Mouse (Mus musculus): ENCODE results near the gene Large1. TPM values are rescaled to one million over a fixed set of nuclear protein-coding genes. Genes with fewer than 3 reads are reported as not detected.

The Large1 gene
- polyA plus RNA-seq, 1 experiment from 2014 or later: 11.0 TPM

DNA sequence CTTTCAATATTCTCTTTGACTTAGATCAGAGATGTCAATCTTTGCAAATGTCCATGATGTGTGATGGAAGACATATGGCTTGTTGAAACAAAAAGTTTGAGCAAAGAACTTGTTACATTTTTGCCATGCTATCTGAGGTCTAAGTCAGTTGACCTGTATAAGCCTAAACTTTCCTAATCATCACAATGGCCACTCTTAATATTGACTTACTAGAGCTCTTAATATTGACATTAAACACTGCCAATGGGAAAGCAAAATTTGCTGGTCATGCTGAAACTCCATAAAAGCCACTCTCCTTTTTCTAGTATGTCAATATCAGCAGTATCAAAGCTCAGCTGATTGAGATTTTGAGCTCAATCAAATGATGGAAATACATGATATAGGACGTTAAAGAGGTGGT, 298.6 kb downstream of the Large1 start:
- Histone ChIP-seq H3K9ac (ENCODE audit: low read length) (no peak overlapping the region), H3K4me3 (ENCODE audit: low read depth, low read length) (no peak overlapping the region), H3K9me3 (ENCODE audit: control insufficient read depth, low read length) (no peaks in the 10 kb centered on the region), H3K4me2 (ENCODE audit: low read depth) (no peak overlapping the region), H3K36me3 (ENCODE audit: control insufficient read depth, insufficient read depth, low read length) (no peaks in the 10 kb centered on the region), H3K27me3 (ENCODE audit: control insufficient read depth, insufficient read depth, low read length) (no peaks in the 10 kb centered on the region), H3K27ac (ENCODE audit: low read depth, low read length) (no peak overlapping the region), H3K4me1 (ENCODE audit: control insufficient read depth, insufficient read depth, low read length) (no peaks in the 10 kb centered on the region)
- 85% methylated on average over 1 of the region's 1 CpGs for WGBS
- ATAC-seq (ENCODE audit: insufficient read depth, low FRiP score, low TSS enrichment): no peak
- no peak for DNase-seq (ENCODE audit: low spot score)

DNA sequence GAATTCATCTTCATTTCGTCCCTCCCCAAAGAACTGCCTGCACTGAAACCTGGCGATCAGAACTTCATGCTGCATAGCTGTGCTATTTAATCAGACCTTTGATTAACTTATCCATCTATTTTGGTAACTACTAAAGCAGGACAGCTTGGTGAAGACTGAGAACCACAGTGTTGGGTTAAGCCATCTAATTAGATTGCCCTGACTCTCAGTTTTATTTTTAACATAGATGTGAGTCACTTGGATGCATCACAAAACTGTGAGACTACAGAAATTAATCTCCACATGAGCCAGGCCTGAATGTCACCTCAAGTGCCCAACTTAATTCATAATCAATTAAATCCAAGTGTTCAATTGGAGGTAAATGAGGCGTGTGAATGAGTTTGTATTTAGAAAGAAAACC, 299.5 kb downstream of the Large1 start:
- no peak overlapping the region for H3K27ac ChIP-seq (ENCODE audit: low read depth, low read length)
- no peak for DNase-seq (ENCODE audit: low spot score)
- H3K4me2 ChIP-seq (ENCODE audit: low read depth): no peak overlapping the region
- no peaks in the 10 kb centered on the region for H3K36me3 ChIP-seq (ENCODE audit: control insufficient read depth, insufficient read depth, low read length)
- H3K4me1 ChIP-seq (ENCODE audit: control insufficient read depth, insufficient read depth, low read length): no peaks in the 10 kb centered on the region
- no peaks in the 10 kb centered on the region for H3K27me3 ChIP-seq (ENCODE audit: control insufficient read depth, insufficient read depth, low read length)
- no peak overlapping the region for H3K4me3 ChIP-seq (ENCODE audit: low read depth, low read length)
- no peak for ATAC-seq (ENCODE audit: insufficient read depth, low FRiP score, low TSS enrichment)
- no peaks in the 10 kb centered on the region for H3K9me3 ChIP-seq (ENCODE audit: control insufficient read depth, low read length)
- 87% methylated on average over 3 of the region's 3 CpGs for WGBS
- H3K9ac ChIP-seq (ENCODE audit: low read length): no peak overlapping the region

DNA sequence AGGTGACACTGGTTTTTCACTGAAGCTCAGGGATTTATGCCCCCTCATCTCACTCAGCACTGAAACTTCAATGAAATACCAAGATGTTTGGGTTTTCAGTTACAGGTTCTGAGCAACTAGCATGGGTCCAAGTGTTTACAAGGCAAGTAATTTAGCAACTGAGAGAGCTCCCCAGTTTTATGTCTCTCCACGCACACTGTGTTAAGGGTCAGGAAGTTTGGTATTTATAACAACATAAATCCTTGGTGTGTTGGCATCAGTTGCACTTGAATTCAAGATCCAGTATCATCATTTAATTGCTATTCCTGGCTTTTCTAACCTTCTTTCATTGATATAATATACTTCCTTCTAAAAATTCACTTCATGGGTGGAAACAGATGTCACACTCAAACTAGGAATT, 300.9 kb downstream of the Large1 start:
- Histone ChIP-seq H3K9me3 (ENCODE audit: control insufficient read depth, low read length) (no peaks in the 10 kb centered on the region), H3K9ac (ENCODE audit: low read length) (no peak overlapping the region), H3K4me1 (ENCODE audit: control insufficient read depth, insufficient read depth, low read length) (no peaks in the 10 kb centered on the region), H3K36me3 (ENCODE audit: control insufficient read depth, insufficient read depth, low read length) (no peaks in the 10 kb centered on the region), H3K4me3 (ENCODE audit: low read depth, low read length) (no peak overlapping the region), H3K27ac (ENCODE audit: low read depth, low read length) (no peak overlapping the region), H3K4me2 (ENCODE audit: low read depth) (no peak overlapping the region), H3K27me3 (ENCODE audit: control insufficient read depth, insufficient read depth, low read length) (no peaks in the 10 kb centered on the region)
- ATAC-seq (ENCODE audit: insufficient read depth, low FRiP score, low TSS enrichment) (no peak), DNase-seq (ENCODE audit: low spot score) (no peak)
- 67% methylated on average over 1 of the region's 1 CpGs for WGBS

DNA sequence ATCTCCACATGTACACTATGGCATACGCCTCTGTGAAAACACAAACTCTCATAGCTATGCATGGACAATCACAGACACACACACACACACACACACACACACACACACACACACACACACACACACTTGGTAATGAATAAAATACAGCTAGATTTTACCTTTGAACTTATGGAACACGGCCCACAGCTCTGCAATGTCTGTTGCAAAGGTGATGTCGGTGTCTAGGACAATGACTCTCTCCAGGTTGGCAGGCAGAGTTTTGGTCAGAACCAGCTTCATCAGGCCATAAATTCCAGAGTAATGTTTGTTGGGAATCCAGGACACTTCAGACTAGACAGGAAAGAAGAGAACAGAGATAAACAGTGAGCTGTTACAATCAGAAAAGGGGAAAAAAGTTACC, 305.2 kb downstream of the Large1 start:
- no peak for DNase-seq (ENCODE audit: low spot score)
- no peak overlapping the region for H3K27ac ChIP-seq (ENCODE audit: low read depth, low read length)
- no peaks in the 10 kb centered on the region for H3K9me3 ChIP-seq (ENCODE audit: control insufficient read depth, low read length)
- H3K4me1 ChIP-seq (ENCODE audit: control insufficient read depth, insufficient read depth, low read length): no peaks in the 10 kb centered on the region
- 93% methylated on average over 3 of the region's 3 CpGs for WGBS
- H3K9ac ChIP-seq (ENCODE audit: low read length): no peak overlapping the region
- H3K27me3 ChIP-seq (ENCODE audit: control insufficient read depth, insufficient read depth, low read length): no peaks in the 10 kb centered on the region
- no peak overlapping the region for H3K4me3 ChIP-seq (ENCODE audit: low read depth, low read length)
- H3K4me2 ChIP-seq (ENCODE audit: low read depth): no peak overlapping the region
- no peaks in the 10 kb centered on the region for H3K36me3 ChIP-seq (ENCODE audit: control insufficient read depth, insufficient read depth, low read length)
- no peak for ATAC-seq (ENCODE audit: insufficient read depth, low FRiP score, low TSS enrichment)

DNA sequence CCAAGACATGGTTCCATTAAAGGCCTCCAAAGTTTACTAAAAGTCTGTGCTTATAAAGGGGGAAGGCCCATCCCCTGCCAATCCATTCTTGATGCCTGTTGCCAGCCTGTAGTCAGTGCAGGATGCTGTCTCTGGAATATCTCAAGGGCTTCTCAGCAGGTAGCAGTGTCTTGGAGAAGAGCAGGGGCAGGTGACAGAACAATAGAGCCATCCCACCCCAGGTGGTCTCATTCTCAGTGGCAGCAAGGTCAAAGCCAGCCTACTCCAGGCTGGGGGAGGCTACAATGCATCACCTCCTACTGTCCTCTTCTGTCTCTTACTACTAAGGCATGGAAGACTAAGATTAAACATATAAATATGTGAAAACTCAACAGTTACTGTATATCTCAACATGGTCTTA, 323.6 kb downstream of the Large1 start:
- Histone ChIP-seq H3K4me2 (ENCODE audit: low read depth) (no peak overlapping the region), H3K9ac (ENCODE audit: low read length) (no peak overlapping the region), H3K4me1 (ENCODE audit: control insufficient read depth, insufficient read depth, low read length) (no peaks in the 10 kb centered on the region), H3K27me3 (ENCODE audit: control insufficient read depth, insufficient read depth, low read length) (no peaks in the 10 kb centered on the region), H3K27ac (ENCODE audit: low read depth, low read length) (no peak overlapping the region), H3K9me3 (ENCODE audit: control insufficient read depth, low read length) (no peaks in the 10 kb centered on the region), H3K4me3 (ENCODE audit: low read depth, low read length) (no peak overlapping the region), H3K36me3 (ENCODE audit: control insufficient read depth, insufficient read depth, low read length) (no peaks in the 10 kb centered on the region)
- no peak for ATAC-seq (ENCODE audit: insufficient read depth, low FRiP score, low TSS enrichment)
- DNase-seq (ENCODE audit: low spot score): no peak

DNA sequence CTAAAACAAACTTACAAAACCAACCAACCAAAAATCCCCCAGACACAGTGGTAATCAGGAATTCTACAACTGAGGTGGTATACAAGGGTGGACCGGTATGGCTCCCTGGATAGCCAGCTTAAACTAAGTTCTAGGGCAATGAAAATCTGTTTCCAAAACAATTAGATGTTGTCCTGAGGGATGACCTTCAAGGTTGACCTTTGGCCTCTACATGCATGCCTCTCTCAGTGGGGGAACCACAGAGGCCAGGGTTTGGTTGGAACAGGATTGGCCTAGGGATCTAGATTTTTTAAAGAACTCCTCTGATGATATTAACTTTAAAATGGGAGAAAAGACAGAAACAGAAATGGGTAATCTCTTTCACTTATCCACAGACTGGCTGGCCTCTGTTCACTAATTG, 335.1 kb downstream of the Large1 start:
- no peak overlapping the region for H3K27ac ChIP-seq (ENCODE audit: low read depth, low read length)
- DNase-seq (ENCODE audit: low spot score): no peak
- no peaks in the 10 kb centered on the region for H3K4me1 ChIP-seq (ENCODE audit: control insufficient read depth, insufficient read depth, low read length)
- no peak overlapping the region for H3K4me3 ChIP-seq (ENCODE audit: low read depth, low read length)
- H3K9me3 ChIP-seq (ENCODE audit: control insufficient read depth, low read length): no peaks in the 10 kb centered on the region
- no peak overlapping the region for H3K4me2 ChIP-seq (ENCODE audit: low read depth)
- no peak for ATAC-seq (ENCODE audit: insufficient read depth, low FRiP score, low TSS enrichment)
- 72% methylated on average over 1 of the region's 1 CpGs for WGBS
- H3K9ac ChIP-seq (ENCODE audit: low read length): no peak overlapping the region
- H3K36me3 ChIP-seq (ENCODE audit: control insufficient read depth, insufficient read depth, low read length): no peaks in the 10 kb centered on the region
- H3K27me3 ChIP-seq (ENCODE audit: control insufficient read depth, insufficient read depth, low read length): no peaks in the 10 kb centered on the region

DNA sequence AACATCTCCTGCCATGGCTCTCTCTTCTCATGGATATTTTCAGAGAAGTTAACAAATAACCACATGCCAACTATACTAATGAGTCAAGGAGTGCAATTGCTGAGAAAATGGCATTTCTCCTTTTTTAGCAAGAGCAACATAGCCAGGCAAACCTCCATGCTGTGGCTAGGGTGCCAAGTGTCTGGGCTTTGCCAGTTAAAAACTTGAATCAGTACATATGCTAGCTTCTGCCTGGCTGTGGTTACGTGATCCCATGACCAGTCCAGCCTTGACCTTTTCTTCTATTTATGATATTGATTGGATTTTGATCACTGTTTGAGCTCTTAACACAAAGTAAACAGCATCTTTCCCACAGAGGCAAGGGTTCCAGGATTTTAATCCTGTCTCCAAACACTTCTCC, 335.7 kb downstream of the Large1 start:
- H3K4me1 ChIP-seq (ENCODE audit: control insufficient read depth, insufficient read depth, low read length): no peaks in the 10 kb centered on the region
- no peaks in the 10 kb centered on the region for H3K27me3 ChIP-seq (ENCODE audit: control insufficient read depth, insufficient read depth, low read length)
- H3K9ac ChIP-seq (ENCODE audit: low read length): no peak overlapping the region
- H3K9me3 ChIP-seq (ENCODE audit: control insufficient read depth, low read length): no peaks in the 10 kb centered on the region
- no peak overlapping the region for H3K4me2 ChIP-seq (ENCODE audit: low read depth)
- no peak for ATAC-seq (ENCODE audit: insufficient read depth, low FRiP score, low TSS enrichment)
- H3K4me3 ChIP-seq (ENCODE audit: low read depth, low read length): no peak overlapping the region
- no peak for DNase-seq (ENCODE audit: low spot score)
- no peak overlapping the region for H3K27ac ChIP-seq (ENCODE audit: low read depth, low read length)
- WGBS: 97% methylated on average over 1 of the region's 1 CpGs
- no peaks in the 10 kb centered on the region for H3K36me3 ChIP-seq (ENCODE audit: control insufficient read depth, insufficient read depth, low read length)

DNA sequence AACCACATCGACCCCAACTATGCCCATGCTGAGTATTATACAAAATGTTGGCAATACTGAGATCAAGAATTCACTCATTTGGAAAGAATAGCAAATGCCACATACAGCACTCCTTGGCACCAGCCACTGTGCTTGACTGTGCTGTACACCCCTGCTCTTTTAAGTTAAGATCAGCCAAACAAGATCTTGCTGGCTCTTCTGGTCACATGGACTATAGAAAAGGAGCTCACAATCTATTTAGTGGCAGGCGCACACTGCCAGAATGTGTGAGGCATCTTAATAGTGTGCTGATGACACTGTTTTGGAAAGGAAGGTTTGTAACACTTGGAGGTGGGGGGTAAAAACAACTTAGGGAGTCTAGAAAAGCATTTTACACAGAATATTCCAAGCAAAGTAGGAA, 337.0 kb downstream of the Large1 start:
- ATAC-seq (ENCODE audit: insufficient read depth, low FRiP score, low TSS enrichment): no peak

DNA sequence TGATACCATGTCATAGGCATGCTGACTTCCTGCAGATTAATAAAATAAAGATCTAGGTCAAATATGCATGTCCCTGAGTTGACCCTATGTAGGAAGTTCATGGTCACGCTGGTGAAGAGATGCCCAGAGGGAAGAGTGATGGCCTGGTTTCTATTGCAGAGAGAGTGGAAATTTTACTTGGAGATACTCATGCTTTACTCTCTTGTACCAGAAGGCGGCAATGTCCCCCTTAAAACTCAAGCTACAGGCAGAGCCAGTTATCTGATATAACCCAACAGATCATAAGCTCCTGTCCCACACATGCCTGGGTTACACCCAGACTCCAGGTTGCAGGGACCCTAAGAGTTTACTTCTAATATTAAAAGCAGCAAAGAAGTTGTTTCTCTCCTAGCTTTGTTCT, 345.9 kb downstream of the Large1 start:
- H3K27ac ChIP-seq (ENCODE audit: low read depth, low read length): no peak overlapping the region
- DNase-seq (ENCODE audit: low spot score) (no peak), ATAC-seq (ENCODE audit: insufficient read depth, low FRiP score, low TSS enrichment) (no peak)
- no peak overlapping the region for H3K4me3 ChIP-seq (ENCODE audit: low read depth, low read length)
- H3K4me2 ChIP-seq (ENCODE audit: low read depth): no peak overlapping the region
- no peaks in the 10 kb centered on the region for H3K4me1 ChIP-seq (ENCODE audit: control insufficient read depth, insufficient read depth, low read length)
- WGBS: 52% methylated on average over 2 of the region's 2 CpGs
- no peaks in the 10 kb centered on the region for H3K9me3 ChIP-seq (ENCODE audit: control insufficient read depth, low read length)
- H3K27me3 ChIP-seq (ENCODE audit: control insufficient read depth, insufficient read depth, low read length): no peaks in the 10 kb centered on the region
- no peaks in the 10 kb centered on the region for H3K36me3 ChIP-seq (ENCODE audit: control insufficient read depth, insufficient read depth, low read length)
- H3K9ac ChIP-seq (ENCODE audit: low read length): no peak overlapping the region

More for the DNA sequence above, 337.0 kb downstream of the Large1 start:
- Histone ChIP-seq H3K36me3 (ENCODE audit: control insufficient read depth, insufficient read depth, low read length) (no peaks in the 10 kb centered on the region), H3K4me1 (ENCODE audit: control insufficient read depth, insufficient read depth, low read length) (no peaks in the 10 kb centered on the region), H3K4me3 (ENCODE audit: low read depth, low read length) (no peak overlapping the region), H3K9ac (ENCODE audit: low read length) (no peak overlapping the region), H3K4me2 (ENCODE audit: low read depth) (no peak overlapping the region), H3K27ac (ENCODE audit: low read depth, low read length) (no peak overlapping the region), H3K27me3 (ENCODE audit: control insufficient read depth, insufficient read depth, low read length) (no peaks in the 10 kb centered on the region), H3K9me3 (ENCODE audit: control insufficient read depth, low read length) (no peaks in the 10 kb centered on the region)
- 94% methylated on average over 2 of the region's 2 CpGs for WGBS
- DNase-seq (ENCODE audit: low spot score): no peak

Measured in neural tube, embryonic 11.5 days (tissue).